Comparison of ENCODE assay signal across 11 mouse cellular contexts in genomic region chr3:10085396-10086119, GRCm38 (mm10). TPM values are rescaled to one million over a fixed set of nuclear protein-coding genes. Genes with fewer than 3 reads are reported as not detected.
DNase-seq lines count a peak whose midpoint lies in the region; ATAC-seq and TF ChIP-seq lines count a peak whose summit lies in the region.
"Had no signal": no experiment of that assay in that cellular context is flagged by ENCODE, and none has a peak within 500 bp of the region (broad histone marks: within the 10 kb centered on the region; RNA-seq: fewer than 3 reads in every experiment).

No protein-coding gene starts in this region.

- H3K4me3 ChIP-seq in layer of hippocampus, adult 2 months: no peak overlapping the region
- H3K4me3 ChIP-seq: hindbrain, embryonic 15.5 days; neural tube, embryonic 13.5 days had no signal

- TF ChIP-seq CTCF in layer of hippocampus, adult 2 months (conservative IDR thresholded peaks at IDR 0.05): no peak

- DNase-seq in layer of hippocampus, adult 9-11 months: peak; percentile 15
- DNase-seq in layer of hippocampus, adult 2 months (ENCODE audit: low spot score in 2 of 2): no peak
- peak; percentile 58 for DNase-seq in adrenal gland, adult 8-10 months
- DNase-seq in lung, postnatal 4 days: peak; percentile 35 to 47
- no peak for DNase-seq in thymus, postnatal 14 days
- DNase-seq in natural killer cell, adult 2 months (ENCODE audit: low spot score in 2 of 2): no peak
- DNase-seq: cerebellum, adult 18-20 months; left cerebral cortex, postnatal 4 days had no signal

- no peak overlapping the region for H3K27ac ChIP-seq in layer of hippocampus, adult 2 months
- H3K27ac ChIP-seq: hindbrain, embryonic 15.5 days; neural tube, embryonic 13.5 days had no signal

- peak; percentile 50 for ATAC-seq in granulocyte monocyte progenitor cell, adult 5-6 weeks (replicated peaks; ENCODE audit: poor library complexity, severe bottlenecking)

RNA-seq across cellular contexts. Expression of gene Gm9833, which starts 2.4 kb away (rescaled TPM):
- total RNA-seq in layer of hippocampus, adult 2 months (2021): 10 to 100 TPM; 11.6 to 12.9 TPM
- total RNA-seq in adrenal gland, adult 8-10 months (2022): 1 to 10 TPM; 2.4 to 5.8 (median 4.7) TPM
- total RNA-seq in granulocyte monocyte progenitor cell, adult 5-6 weeks (2014; fragmentation: Nextera tagmentation): 0.70 and 2.6 TPM in 2 replicates
- total RNA-seq in granulocyte monocyte progenitor cell, adult 5-6 weeks (2017): 5.0 and 12.3 TPM in 2 replicates

Comparison
In these comparisons a context has a peak if more than half of its experiments do, and no peak if none do; other contexts are left out.
1. DNase-seq: peak in layer of hippocampus, adult 9-11 months (single experiment), adrenal gland, adult 8-10 months (single experiment) and lung, postnatal 4 days (2 of 2); none in layer of hippocampus, adult 2 months (0 of 2), thymus, postnatal 14 days (single experiment) and natural killer cell, adult 2 months (0 of 2).